Mouse (Mus musculus) left cerebral cortex, adult 11 months (tissue): ENCODE data around the gene Cnst.

Experiments used
- DNase-seq: peaks from one replicate; pipeline ENCODE4 v3.0.0; 2022; ENCODE audit warnings: low spot score

The Cnst gene

DNA sequence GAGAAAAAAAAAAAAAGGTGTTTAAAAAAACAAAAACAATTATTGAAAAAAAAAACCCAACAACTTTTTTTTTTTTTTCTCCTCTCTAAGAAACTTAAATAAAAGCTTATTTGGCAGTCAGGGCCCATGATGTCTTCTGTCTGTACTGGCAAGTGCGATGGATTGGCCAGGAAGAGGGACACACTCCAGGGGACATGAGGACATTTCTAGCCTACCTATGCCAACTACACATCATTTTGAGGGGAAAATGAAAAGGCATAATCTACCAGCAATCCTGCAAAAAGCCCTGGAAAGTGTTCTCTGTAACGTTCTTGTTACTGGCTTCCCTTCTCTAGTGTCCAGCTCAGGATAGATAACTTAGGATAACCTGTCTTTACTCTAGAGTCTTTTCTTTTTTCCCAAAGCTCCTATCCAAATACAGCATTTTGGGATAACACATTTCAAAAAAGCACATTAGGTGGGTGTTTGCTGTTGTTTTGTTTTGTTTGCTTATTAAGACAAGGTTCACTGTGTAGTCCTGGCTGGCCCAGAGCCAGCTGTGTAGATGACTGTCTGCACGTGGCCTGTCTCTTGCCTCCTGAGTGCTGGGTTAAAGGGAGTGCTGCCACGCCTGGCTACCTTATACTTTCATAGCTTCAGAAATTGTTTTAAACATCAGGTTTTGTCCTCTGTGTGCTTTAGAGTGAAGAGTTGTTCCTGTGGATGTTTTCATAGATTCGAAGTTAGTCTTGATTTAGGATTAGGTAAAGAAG lies 7.2 kb downstream of the Cnst start:
- no peak for DNase-seq

DNA sequence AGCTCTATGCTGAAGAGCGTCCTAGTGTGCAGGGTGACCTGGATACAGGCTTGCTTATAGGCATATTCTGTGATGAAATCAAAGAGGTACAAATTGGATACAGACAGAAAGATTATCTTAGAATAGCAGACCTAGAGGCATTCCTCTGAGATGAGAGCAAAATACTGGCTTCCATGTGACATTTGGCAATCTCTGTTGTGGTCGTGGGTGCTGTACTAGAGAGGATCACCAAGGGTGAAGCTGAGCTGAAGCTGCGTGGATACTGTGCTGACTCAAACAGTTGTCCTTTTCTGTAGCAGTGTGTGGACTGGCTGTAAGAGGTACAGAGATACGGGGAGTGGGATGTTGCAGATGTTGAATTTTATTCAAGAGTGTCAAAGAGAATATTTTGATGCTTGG lies 7.8 kb downstream of the Cnst start:
- DNase-seq, result no peak

DNA sequence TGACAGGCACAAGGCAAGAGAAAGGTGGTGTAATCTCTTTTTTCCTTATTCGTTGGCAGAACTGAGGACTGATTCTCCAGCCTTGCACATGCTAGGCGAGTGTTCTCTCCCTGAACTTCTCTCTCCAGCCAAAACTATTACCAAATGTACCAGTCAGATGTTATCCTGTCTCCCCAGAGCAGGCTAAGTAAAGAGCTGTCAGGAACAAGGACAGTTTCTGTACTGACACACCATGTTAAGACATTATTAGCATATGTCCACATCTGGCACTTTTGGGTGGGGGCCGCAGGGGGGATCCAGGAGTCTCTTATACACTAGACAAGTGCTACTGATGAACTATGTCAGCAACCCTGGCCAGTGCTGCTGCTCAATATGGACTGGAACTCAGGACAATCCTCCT lies 10.8 kb downstream of the Cnst start:
- no peak for DNase-seq

DNA sequence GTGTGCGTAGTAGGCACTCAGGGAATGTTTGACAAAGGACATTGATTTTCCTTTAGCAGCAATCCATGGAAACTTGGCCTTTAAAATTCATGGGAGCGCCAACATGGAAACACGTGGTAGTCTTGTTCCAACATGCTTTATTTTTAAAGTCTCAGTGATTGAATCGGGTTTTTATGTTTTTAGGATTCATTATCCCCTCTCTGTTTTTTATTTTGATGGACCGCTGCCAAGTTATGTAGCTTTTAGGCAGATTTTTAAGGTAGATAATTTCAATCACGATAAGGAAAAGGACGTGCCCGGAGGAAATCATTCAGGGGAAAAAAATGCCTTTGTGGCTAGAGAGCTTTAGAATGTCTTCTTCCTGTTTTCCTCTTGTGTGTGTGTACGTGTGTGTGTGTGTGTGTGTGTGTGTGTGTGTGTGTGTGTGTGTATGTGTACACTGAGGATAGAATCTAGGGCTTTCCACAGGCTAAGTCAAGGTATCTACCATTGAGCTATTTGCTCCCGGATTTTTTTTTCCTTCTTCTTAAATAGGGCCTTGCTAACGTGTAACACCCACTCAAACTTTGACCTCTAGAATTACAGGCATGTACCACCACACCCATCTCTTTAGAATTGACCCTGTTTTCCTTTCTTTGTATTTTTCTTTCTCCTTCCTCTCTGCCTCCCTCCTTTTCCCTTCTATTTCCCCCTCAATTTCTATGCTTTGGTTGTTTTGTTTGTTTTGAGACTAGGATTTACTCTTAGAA lies 13.4 kb downstream of the Cnst start:
- no peak for DNase-seq

DNA sequence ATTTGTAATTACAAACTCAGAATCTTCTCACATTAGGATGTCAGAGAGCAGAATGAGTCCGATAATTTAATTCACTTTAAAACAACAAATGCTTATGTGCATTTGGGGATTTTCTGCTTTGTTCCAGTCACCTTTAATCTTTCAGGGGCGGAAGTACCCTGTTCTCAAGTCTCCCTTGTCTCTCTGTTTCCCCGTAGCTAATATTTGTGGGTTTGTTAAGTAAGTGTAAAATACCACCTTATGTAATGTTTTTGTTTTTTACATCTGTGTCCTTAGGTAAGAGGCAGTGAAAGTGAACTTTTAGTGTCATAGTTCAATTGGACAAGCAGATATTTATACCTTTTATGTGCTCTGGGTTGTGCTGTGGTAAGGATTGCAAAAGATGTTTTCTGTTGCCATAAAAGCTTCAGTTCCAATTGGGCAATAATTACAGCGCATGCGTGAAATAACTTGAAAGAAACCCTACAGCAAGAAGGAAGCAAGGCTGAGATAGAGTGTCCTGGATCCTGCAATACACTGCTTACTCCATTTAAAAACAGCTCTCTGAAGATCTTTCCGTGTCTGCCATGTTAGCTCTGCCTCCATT lies 14.8 kb downstream of the Cnst start:
- DNase-seq, result no peak

DNA sequence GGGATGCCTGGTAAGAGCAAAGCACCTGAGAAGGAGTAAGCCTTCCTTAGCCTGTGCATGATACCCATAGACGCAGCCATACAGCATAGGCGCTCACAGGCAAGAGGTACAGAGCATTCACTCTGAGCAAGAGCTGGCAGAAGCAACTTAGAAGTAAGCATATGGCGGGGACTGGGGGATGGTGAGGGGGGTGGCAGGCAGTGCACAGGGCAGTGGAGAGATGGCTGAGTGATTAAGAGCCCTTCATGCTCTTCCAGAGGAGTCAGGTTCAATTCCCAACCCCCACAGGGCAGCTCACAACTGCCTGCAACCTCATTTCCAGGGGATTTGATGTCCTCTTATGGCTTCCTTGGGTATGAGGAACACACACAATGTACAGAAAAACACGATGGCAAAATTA lies 17.0 kb downstream of the Cnst start:
- no peak for DNase-seq

DNA sequence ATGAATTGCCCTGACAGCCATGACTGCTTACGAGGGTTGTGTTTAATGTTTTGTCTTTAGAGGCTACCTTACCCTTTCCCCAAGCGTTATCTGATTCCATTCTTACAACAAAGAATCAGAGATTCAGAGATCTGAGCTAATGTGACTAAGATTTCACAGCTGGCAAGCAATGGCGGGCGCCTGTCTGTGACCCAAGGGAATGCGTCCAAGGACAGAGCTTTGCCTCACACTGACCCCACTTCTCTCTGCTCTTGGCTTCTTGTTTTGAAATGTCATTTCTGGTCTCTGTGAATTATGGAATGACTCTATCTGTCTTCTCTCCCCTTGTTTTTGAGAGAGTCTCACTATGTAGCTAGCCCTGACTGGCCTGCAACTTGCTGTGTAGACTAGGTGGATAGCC lies 17.8 kb downstream of the Cnst start:
- DNase-seq, result no peak

DNA sequence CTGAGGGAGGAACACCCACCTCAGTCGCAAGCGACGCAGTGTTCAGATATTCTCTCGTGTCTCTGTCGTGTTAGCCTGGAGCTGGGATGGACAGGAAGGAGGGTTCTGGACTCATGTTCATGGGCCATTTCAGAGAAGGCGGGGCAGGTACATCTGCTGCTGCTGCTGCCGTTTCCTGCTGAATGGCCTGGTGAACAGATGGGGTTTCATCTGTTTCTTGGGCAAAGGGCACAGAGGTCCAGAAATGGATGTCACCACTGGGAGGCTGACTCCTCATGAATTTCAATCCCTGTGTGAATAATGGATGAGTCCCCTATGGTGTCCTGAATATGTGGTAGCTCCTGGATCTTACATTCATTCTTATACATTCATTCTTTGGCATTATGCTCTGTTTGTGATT lies 21.4 kb downstream of the Cnst start:
- DNase-seq, result no peak

DNA sequence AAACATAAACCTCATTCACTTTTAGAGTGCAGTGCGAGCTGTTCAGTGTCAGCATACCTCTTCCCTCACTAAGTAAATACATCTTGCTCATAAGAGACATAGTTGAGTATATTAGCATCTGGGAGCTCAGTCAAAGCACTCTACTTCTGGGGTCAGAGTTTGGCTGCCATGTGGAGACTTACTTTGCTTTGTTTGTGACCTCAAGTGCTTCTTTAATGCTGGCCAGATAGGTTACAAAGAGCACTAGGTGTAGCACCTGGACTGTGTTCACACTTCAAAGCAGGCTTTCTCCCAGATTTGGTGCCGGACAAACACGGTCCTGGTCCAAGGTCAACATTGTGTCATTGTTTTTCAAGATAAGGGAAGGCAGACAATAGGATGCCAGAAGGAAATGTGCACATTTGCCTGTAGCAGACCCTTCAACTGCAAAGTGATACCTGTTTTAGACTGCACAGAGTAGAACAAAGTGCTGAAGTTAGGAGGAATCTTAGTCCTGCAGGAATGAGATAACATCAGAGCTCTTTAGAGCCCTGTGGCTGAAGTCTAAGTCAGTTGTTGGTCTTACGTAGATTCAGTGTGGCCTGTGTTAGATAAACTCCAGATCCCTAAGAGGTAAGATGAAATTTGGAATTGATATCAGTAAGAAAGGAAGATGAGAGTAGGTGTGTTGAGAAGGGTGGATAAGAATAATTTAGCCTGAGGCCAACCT lies 22.7 kb downstream of the Cnst start:
- DNase-seq, result no peak

DNA sequence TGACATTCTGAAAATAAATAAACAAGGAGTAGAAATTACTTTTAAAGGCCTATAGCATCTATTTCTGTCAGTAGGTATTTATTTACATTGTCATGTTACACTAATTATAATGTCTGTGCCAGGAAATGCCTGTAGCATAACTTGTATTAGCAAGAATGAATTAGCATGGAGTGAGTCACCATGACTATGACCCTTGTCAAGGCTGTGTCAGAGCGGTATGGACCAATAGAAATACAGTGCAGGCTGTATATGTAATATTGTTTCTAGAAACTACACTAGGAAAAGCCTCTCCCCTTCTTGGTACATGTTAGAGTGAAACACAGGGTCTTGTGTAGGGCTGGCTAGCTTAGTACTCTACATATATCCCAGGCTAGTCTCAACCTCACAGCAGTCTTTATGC lies 24.3 kb downstream of the Cnst start:
- no peak for DNase-seq

DNA sequence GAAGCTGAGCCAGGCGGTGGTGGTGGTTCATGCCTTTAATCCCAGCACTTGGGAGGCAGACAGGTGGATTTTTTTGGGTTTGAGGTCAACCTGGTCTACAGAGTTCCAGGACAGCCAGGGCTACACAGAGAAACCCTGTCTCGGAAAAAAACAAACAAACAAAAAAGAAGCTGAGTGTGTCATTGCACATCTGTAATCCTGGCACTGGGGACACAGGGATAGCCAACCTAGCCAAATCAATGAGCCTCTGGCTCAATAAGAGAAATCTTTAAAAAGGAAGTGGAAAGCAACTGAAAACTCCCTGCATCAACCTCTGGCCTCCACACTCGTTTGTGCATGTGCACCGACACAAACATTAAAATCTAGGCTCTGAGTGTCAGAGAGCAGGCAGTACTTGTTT lies 25.5 kb downstream of the Cnst start:
- DNase-seq, result no peak

DNA sequence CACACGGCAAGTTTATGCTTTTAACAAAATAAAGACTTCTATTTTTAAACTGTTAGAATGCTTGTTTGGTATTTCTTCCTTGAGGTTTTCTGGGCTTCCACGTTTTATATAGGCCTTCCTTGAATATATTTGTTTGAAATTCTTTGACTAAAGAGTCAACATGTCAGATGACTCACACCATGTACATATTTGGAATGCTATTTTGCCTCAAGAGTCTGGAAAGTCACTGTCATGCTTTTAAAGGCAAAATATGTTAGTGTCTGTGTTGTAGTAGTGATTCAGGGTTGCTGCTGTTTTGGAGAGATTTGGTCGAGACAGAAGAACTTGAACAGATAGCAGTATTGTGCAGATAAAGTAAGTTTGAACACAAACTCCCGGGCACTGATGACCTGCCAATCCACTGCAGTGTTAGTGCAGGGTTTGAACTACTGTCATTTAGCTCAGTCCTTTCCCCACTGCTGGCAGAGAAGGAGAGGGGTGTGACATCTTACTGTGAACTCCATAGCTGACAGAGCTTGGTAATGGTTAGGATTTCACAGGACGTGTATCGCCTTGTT lies 27.6 kb downstream of the Cnst start:
- no peak for DNase-seq

DNA sequence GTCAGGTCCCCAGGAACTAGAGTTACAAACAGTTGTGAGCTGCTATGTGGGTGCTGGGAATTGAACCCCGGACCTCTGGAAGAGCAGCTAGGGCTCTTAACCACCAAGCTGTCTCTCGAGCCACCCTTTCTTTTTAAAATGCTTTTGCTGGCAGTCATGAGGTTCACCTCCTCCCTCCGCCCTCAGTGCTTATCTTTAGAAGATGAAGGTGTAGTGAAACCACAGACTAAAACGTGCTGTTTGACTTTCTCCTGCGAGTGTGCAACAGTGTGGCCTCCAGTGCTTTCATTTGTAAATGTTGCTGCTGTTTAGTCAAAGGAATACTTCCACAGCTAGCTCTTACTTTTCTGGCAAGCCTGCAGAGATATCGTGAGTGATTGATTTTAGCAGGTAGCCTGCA lies 32.5 kb downstream of the Cnst start:
- DNase-seq, result no peak

DNA sequence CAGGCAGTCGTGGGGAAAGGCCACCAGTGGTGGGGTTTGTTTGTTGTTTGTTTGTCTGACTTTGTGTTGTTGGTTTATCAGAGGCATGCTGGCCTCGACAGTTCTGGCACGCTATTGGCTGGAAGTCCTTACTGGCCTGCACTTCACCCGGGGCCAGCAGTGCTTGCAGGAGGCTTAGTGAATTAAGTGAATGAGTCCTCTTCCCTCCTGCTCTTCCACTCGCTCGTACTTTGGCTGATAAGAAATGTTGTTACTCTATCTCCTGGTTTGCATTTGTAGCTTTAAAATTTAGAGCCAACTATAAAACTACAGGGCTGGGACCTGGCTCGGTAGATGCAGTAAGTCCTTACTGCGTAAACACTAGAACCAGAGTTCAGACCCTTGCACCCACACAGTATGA lies 34.0 kb downstream of the Cnst start:
- no peak for DNase-seq

DNA sequence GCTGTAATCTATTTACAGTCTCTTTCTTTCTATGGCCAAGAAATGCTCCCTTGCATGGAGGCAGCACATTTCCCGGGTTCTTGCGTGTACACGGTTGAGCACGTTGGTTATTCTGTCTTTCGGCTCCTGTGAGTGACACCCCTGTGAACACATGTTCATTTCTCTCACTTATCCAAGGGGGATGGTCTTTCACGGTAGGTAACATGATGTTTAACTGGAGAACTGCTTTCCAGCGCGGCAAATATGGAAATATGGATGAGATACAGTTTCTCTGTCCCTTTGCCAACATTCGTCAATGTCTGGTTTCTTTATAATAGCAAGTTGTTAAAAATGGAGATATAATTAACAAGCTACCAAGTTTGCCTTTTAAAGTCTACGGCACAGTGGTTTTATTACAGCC lies 35.3 kb downstream of the Cnst start:
- no peak for DNase-seq

DNA sequence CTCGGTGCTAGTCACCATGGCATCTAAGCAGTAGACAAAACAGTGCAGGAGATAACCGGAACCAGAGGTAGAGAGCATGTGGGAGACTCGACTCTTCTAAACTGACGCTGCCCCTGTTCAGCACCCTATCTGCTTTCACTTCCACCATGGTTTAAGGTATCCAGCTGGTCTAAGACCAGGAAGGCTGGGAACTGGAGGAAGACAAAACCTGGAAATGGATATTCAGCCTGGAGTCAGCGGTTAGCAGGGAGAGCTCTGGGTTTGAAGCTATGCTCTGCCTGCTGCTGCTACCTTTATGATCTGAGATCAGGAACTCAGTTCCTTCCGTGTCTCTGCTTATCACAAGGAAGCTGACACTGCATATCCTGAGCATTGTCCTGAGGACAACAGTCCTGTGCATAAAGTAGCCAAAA lies 35.9 kb downstream of the Cnst start:
- no peak for DNase-seq

DNA sequence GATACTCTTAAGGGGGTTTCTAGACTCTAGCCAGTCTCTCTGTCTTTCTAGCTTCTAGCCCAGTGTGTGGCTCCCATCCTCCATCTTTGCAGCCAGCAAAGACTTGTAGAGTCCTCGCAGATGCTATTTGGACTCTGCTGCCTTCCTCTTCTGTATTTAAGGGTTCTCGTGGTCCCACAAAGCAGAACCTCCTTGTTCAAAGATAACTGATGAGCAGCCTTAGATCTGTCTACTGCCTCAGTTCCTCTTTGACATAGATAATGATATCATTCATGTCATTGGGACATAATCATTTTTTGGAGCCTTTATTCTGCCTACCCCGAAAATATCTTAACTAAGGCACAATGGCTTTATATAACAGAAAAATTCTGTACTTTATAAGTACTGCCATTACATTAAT lies 36.9 kb downstream of the Cnst start:
- DNase-seq, result no peak

DNA sequence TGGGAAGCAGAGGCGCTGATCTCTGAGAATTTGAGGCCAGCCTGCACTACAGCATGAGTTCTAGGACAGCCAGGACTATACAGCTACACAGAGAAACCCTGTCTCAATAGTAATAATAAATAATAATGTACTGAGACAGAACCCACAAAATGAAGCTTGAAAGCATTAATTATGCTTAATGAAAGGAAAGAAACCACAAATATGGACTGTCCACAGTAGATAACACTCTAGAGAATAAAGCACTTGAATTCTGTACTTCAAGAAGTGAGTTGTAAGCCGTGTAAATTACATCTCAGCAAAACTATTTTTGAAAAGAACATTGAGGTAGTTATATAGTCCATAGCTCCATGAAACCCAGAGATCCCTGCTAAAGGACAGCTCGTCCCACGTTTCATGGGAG lies 38.0 kb downstream of the Cnst start:
- DNase-seq, result no peak

DNA sequence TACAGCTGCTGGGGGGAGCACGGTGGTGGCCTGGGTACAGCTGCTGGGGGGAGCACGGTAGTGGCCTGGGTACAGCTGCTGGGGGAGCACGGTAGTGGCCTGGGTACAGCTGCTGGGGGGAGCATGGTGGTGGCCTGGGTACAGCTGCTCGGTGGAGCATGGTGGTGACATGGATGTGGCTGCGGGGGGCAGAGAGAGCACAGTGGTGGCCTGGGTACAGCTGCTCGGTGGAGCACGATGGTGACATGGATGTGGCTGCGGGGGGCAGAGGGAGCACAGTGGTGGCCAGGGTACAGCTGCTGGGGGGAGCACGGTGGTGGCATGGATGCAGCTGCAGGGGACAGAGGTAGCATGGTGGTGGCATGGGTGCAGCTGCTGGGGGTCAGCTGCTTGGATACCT lies 39.5 kb downstream of the Cnst start:
- no peak for DNase-seq

DNA sequence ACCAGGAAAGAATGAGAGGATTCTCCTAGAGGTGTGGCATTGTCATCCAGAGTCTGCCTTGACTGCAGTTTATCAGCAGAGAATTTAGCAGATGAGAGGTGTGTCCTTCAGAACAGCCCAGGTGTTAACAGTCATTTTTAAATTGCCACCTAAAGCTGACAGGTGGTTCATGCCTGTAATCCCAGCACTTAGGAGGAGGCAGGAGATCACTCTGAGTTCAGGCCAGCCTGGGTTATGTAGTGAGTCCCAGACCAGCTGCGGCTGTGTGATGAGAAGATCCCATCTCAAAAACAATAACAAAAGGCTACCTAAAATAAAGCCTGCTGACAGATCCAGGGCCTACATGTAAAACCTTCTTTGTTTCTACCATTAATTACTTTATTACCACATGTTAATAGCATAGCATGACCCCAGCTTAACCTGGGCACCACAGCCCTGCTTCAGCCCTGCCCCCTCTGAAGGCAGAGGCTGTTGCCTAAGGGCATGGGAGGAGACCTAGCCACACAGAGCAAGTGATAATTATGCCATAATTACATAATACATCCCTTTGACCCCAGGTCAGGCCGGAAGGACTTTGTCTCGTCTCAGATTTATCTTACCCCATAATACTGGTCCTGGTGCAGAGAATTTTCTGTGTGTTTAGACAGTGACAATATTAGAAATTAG lies 40.4 kb downstream of the Cnst start:
- no peak for DNase-seq

DNA sequence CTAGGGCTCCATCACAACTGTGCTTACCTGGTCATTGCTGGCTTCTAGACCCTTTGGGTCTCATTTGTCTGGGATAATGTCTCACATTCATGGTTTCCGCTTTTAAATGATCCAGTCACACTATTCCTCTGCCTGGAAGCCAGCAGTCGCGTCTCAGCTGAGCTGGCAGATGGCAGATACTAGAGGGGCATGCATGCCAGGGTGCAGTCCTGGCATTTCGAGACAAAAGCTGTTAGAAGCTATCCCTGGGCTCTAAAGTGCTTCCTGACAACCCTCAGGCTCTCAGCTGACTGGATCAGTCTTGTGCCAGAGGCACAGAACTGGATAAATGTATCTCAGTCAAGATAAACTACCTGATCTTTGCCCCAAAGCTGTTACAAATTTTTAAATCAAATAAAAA lies 42.1 kb downstream of the Cnst start:
- no peak for DNase-seq

DNA sequence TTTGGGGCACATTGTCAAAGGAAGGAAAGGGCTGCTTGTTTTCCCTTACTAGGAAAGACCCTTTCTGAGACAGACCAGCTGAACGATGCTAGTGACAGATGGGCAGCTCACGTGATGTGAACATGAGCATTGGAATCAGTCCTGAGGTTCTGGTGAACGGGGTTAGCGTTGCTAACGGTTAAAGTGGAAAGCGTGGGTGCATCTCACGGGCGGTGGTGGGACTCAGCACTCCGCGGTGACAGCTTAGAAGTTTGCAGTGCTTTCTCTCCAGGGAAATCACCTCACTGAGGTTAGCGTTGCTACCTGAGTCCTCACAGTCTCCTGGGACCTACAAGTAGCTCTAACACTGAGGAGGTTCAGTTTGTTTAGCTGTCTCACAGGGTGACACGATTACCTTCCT lies 45.5 kb downstream of the Cnst start:
- DNase-seq, result no peak
